Mouse (Mus musculus): ENCODE data around the gene Trhde. TPM values are rescaled to one million over a fixed set of nuclear protein-coding genes. Genes with fewer than 3 reads are reported as not detected.

Trhde gene
- polyA plus RNA-seq (2017; shearing (Covaris generic)): not detected

DNA sequence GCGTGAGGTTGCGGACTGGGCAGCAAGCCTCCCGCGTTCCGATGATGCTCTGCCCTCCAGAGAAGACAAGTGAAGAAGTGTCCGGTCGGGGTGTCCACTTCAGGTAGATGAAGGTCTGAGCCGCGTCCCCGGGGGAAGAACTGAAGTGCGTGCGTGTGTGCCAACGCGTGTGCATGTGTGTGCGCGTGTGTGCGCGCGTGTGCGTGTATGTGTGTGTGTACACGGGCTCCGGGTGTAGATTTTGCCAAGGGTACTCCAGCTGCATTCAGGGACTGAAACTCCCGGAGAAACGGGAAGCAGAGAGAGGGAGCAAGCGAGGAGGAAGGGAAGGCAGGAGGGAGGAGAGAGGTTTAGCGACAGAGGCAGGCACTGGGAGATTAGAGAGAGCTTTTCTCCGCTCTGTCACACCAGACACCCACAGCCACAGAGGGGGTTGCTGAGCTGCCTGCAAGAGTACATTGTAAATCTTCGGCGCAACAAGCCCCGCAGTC is at the start of gene Trhde:
Gene Trhde, minus strand, starts transcription at position 147 of the 491 bp plus-strand sequence.
- ATAC-seq: no peak

GRCm38 (mm10) chr10:114841966-114842365 is 39.9 kb upstream of the Trhde start:
- no peak for ATAC-seq

GRCm38 (mm10) chr10:114841440-114841839 is 39.3 kb upstream of the Trhde start:
- no peak for ATAC-seq

DNA sequence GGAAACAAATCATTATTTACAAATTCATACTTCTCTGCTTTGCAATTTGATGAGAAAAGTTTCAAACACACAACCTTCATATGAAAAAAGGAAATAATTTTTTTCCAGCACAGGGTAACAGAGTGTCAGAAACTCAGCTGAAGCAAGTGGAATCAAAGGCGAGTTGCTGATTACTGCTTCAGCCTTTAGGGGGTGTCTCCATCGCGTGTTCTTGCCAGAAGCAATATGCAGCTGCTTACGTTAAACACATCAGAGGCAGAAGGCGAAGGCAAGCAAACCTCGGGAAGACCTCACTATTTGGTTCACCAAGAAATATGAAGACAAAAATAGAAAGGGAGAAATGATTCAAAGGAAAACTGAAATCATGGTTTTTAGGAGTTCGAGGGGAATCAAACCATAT is 29.2 kb upstream of the Trhde start:
- no peak for ATAC-seq

GRCm38 (mm10) chr10:114808799-114809198 is 6.7 kb upstream of the Trhde start:
- no peak for ATAC-seq

DNA sequence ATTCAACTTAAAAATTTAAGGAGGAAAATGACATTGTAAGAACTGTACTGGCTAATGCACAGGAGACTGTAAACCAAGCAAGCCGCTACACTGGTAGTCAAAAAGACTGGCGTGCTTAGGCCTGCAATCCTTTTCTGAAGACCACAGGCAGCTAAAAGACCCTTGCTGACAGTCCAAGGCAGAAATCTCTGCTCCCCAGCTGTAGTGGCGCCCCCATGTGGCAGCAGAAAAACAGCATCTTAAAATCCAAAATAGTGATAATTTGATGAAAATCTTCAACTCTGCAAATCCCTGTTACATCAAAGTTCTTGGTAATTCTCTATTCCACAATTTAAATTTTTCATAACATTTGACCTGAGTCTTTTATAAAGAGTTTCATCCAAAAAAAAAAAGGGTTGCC is 3.8 kb upstream of the Trhde start:
- no peak for ATAC-seq

- no peak for ATAC-seq
Measured at GRCm38 (mm10) chr10:114801457-114802160, 498 bp downstream of the Trhde start.

GRCm38 (mm10) chr10:114800331-114801304 is 1.5 kb downstream of the Trhde start:
- no peak for ATAC-seq

GRCm38 (mm10) chr10:114799481-114799880 is 2.6 kb downstream of the Trhde start:
- ATAC-seq: no peak

DNA sequence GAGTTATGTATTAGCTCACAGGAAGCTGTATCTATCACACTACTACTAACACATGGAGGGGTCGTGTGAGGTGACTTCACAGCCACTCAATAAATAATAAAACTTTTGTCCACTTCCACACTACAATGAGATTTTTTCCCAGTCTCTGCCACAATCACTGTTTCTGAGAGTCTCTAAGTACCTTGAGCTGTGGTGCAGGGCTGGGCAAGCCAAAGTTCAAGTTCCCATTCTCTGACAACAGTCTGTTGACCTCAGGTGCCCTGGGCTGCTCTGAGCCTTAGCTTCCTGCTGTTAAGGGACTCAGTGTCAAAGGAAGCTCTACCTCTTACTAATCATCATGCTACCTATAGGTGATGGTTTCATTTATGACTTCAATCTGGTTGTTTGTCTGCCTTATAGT is 3.3 kb downstream of the Trhde start:
- ATAC-seq: no peak

- no peak for ATAC-seq
Measured at GRCm38 (mm10) chr10:114798218-114798617, 3.9 kb downstream of the Trhde start.

GRCm38 (mm10) chr10:114797664-114798063 is 4.4 kb downstream of the Trhde start:
- no peak for ATAC-seq

- ATAC-seq: no peak
Measured at GRCm38 (mm10) chr10:114796872-114797271, 5.2 kb downstream of the Trhde start.

DNA sequence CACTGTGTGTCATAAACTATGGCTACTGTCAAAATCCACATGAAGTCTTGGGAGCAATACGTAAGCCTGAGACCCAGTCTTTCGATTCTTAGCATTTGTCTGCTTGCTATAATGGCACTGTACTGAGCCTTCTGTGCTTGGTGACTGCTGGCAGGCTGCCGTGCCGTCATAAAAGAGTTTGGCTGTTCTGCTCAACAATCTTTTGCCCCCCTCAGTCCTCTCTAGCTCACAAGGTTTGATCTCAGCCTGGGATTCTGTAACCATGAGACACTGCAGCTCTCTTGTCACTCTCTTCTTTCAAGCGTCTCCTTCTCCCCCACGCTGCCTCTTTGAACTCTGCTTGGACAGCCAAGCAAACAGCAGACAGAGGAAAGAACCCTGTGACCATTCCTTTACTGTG is 7.9 kb downstream of the Trhde start:
- no peak for ATAC-seq

DNA sequence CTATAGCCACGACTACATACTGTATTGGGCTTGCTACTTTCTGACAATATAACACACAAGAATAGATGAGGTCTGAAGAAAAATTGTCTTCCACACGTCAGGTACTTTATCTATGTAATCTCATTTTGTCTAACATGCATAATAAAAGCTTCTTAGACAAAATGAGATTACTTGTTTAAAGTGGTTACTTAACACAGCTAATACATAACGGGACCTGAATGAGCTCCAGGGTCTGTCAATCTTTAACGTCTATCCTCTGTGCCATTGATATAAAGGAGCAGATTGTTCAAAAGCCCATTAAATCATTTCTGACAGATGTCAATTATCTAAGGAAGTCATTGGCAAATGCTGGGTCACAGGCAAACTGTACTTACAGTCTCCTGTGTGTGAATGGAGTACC is 36.2 kb downstream of the Trhde start:
- no peak for ATAC-seq

GRCm38 (mm10) chr10:114762125-114762524 is 40.0 kb downstream of the Trhde start:
- ATAC-seq: no peak

- ATAC-seq: no peak
Measured at GRCm38 (mm10) chr10:114759240-114759639, 42.9 kb downstream of the Trhde start.

GRCm38 (mm10) chr10:114758614-114759013 is 43.5 kb downstream of the Trhde start:
- ATAC-seq: no peak

- no peak for ATAC-seq
Measured at GRCm38 (mm10) chr10:114742755-114743705, 59.1 kb downstream of the Trhde start.

DNA sequence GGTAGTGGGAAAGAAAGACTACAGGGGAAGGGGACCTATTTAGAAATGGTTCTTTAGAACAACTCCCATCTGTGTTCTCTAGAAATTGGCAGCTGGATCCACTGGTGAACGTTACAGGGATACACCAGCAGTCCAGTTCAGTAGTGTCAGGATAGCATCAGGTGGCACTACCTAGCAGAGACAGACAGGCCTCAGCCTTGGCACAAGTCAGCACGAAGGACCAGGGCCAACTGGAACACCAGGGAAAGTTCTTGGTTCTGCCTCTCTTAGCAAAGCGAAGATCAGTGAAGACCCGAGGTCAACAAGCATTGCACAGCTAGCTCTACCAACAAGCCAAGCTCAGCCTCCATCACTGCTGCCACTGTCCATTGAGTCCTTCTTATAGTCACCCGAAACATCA is 62.2 kb downstream of the Trhde start:
- ATAC-seq: no peak

DNA sequence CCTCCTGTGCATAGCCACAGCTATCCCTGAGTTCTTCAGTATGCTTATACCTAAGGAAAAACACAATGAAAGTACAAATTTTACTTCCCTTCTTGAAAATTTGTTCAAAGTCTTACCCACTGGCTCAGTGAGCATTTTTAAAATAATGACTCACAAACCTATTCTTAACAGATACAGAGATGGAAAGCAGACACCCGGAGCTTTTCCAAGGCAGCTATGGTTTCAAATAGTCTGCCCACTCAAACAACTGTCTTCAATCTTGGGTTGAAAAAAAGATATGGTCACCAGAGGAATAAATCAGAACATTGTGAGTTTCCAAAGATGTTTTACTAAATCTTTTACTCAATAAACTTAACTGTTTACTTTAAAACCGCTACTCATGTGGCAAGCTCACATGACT is 64.5 kb downstream of the Trhde start:
- ATAC-seq: no peak

DNA sequence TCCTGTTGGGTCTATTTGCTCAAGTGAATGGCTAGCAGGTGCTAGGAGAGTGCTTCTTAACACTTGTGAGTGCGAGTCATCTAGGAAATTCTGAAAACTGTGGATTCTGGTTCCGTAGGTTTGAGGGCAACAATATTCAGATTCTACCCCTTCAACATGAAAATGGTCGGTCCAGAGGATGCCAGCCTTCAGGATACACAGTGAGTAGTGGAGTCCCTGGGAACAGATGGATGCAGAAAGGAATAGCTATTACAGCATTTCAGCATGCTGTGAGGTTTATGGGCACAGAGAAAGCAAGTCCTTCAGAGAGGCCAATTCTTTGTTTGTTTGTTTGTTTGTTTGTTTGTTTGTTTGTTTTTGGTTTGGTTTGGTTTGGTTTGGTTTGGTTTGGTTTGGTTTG is 65.7 kb downstream of the Trhde start:
- no peak for ATAC-seq

All from inflammation-experienced regulatory T-cells, adult 6 months (primary cell).